Mouse (Mus musculus): ENCODE measurements at regions not wholly inside any gene's neighbourhood (a gene's known extent, or its start where the extent isn't known, plus 50 kb on each side); places are given as distances from the start of the nearest gene placed in this dataset.

DNA sequence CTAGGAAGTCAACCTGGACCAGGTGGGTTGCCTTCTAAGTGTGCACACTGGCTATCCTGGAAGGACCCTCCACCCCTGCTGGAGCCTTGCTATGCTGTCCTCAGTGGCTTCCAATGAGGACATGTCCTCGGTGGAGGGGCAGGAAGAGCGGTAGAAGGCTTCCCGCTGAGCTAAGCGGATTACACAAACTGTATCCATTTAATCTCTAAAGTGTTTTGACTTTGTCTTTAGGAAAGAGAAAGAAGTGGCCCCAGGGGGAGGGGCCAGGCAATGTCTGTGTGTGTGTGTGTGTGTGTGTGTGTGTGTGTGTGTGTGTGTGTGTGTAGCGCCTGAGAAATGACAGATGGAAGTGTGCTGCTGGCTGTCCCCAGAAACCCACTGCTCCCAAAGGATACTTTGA is 71.6 kb upstream of the Zc3h12a start:
- no peak for DNase-seq

DNA sequence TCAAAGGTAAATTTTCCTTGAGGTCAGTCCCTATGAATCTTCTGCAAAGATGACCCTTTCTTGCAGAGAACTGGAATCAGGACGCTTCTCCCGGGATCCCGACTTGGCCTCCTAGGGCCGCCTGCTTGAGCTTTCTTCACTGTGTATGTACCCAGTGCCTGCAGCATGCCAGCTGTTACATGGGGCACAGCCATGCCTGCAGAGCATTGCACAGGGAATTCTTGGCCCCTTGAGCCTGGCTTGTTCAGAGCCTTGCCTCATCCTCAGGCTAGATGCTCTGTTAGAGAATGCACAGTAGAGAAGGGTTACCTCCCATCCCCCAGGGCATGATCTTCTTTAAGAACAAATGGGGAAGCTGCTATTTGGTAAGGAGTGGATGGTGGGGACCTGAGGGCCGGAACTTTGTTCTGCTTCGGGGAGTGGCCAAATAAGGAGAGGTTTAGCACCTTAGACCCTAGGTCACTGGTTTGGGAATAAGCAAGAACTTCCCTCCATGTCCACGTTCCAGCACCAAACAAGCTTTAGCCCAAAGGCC is 68.3 kb upstream of the Zc3h12a start:
- DNase-seq, result no peak

DNA sequence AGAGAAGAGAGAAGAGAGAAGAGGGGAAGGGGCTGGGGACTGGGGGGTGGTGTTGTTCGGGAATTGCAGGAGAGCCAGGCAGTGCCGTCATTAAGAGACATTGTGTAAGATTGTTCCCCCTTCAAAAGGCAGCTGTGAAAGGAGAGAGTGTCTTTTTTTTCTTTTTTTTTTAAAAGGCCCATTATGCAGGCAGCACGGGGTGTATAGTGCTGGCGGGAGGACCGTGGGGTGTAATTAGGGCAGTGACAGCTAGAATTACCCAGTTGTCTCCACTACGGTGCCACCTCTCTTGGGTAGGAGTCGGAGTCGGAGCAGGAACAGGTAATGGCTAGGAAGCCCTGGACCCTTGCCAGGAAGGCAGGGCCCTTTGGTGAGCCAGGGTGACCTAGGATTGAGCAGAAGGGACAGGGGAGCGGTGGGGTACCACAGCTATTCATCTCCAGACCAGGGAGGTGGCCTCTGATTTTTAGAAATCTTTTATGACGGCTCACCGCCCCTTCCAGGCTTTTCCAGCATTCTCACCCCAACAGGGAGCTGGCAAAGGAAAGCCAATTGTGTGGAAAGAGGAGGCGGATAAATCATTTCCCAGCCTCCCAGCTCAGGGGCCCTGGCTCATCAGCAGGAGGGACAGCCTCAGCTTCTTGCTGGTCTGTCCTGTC is 67.2 kb upstream of the Zc3h12a start:
- DNase-seq, result peak; percentile 24

DNA sequence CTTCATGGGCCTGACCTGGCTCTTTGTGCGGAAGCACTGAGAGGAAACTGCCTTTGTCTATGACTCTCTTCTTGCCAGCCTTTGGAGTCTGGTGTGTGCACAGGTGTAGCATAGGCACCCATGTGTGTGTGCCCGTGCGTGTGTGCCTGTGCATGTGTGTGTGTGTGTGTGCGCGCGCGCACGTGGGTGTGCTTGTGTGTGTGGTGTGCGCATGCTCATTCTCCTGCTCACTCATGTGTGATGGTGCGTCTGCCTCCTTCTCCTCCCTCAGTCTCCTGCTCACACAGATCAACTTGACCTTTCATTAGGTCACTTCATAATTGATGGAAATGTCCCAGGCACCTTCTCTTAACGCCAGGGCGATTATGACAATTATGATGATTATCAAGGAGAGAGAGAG is 66.7 kb upstream of the Zc3h12a start:
- no peak for DNase-seq

DNA sequence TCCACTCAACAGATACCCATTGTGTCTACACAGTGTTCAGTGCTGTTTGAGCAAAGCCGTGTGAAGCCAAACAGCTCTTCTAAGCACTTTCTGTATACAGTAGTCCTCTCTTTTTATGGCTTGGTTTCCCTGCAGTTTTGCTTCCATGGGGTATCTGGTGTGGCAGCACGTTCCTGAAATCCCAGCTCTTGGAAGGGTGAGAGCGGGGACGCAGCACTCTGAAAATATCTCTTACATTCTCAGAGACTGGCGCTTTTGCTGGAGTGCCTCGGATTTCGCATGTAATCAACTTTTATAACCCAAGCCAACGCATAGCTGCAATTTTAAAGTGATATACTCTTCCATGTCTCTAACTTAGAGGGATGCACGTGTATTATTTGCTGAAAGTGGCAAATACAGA is 64.0 kb upstream of the Zc3h12a start:
- DNase-seq, result no peak

DNA sequence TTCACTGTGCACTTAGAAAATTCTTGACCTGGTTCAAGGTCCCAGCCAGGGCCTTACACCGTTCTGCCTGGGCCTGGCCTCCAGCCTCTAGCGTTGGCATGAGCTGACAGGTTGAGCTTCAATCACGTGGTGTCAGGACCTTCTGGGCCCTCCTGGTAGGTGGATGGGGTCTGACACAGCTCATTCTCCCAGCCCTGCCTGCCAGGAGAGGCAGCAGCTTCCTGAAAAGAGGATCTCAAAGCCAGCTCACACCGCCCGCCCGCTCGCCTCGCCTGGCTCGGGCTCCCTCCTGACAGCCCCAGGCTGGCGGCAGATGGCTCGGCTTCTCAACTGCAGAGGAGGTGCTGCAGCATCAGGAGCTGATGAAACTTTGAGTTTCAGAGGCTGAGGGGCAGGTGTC is 63.4 kb upstream of the Zc3h12a start:
- no peak for DNase-seq

DNA sequence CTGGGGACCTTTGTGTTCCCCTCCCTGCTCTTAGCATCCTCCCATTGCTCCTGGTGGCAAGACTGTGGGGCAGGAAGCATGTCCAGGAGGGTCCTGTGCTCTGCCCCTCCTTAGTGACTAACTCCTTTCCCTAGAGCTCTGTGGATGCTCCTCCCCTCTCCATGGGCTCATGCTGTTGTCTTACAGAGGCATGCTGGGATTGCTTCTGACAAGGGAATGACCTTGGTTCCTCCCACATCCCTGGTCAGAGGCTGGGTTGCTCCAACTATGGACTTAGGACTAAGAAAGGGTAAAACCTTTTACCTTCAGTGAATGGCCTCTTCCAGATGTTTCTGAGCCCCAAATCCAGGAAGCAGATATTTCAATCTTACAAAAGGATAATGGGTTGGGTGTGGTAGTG is 62.3 kb upstream of the Zc3h12a start:
- no peak for DNase-seq

DNA sequence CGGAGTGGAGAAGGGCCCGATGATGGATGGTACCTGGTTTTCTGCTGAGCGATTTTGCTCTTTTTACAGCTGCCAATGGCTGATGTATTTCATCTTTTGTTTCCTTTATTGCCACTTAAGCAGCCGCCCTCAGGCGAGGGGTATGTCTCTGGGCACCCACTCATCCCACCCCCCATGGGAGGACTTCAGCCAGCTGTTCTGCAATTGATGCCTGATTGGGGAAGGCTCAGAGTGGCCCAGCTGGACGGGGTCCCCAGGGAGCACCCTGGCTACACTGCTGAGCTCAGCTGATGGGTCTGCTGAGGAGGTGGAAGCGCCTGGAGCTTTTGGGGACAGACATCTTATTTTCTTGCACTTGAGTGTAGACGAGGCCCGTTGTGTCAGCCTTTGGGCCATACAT is 58.6 kb upstream of the Zc3h12a start:
- DNase-seq, result no peak

DNA sequence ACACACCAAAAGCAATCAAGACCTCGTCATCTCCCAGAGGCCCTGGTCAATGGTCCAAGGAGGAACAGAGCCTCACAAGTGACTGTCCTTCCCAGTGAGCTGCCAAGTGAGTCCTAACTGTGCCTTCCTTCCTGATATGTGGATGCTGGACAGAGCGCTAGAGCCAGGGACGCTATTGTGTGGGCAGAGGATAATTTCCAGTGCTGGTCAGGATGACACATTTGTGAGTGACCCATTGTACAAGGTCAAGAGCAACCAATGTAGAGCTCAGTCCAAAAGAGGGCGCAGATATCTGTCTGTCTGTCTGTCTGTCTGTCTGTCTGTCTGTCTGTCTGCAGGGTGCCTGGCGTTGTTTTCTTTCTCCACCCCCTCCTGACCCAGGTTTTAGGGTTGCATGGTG is 57.4 kb upstream of the Zc3h12a start:
- no peak for DNase-seq

DNA sequence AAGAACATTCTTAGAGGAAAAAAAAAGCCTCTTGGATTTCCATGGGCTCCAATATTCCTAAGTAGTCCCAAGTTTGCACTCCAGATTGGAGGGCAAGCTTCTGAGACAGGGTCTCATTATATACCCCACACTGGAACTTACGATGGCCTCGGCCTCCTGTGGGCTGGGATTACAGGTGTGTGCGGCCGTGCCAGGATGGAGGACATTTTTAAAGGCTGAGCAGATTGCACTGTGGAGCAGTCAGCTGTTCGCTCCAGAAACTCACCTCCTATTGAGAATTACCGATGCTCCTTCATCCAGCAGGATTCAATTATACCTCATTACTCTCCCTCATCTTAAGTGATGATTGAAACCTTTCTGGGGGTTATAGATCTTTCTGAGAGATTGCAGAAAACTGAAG is 53.3 kb upstream of the Zc3h12a start:
- no peak for DNase-seq

DNA sequence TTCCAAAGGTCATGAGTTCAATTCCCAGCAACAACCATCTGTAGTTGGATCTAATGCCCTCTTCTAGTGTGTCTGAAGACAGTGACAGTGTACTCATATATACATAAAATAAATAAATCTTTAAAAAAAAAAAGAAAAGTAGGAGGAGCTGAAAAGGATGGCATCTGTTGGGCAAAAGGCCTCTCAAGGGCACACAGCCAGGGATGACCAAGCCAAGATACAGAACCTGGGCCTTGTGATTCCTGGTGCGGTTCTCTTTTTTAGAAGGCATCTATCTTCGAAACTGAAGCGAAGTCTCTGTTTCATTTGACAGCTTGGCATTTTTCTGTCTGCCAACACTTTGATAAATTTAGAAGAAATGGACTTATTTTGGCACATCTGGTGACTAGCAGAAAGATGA is 50.9 kb upstream of the Zc3h12a start:
- DNase-seq, result no peak

DNA sequence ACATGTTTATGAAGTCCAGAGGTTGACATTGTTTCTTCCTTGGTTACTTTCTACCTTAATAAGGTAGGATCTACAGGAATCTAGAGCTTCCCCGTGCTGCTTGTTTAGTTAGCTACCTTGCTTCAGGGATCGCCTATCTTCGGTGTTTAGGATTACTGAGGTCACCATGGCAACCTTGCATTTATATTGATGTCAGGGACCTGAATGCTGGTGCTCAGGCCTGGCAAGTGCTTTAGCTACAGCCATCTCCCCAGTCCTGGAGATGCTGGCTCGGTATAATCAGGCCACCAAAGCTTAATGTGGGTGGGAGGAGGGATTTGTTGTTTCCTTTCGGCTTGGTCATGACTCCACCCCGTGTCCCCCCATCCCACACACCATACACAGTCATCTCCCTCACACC is 50.0 kb upstream of the Zc3h12a start:
- no peak for DNase-seq

Data from kidney, postnatal 10 days (tissue).